Mouse (Mus musculus): ENCODE measurements around the gene Unc13b.

Gene Unc13b

GRCm38 (mm10) chr4:43058753-43059654, at the start of gene Unc13b:
TSS of gene Unc13b (plus strand) at chr4:43058953.
- DNase-seq, result peak; percentile 96

- DNase-seq, result peak; percentile 90
These were observed 48.4 kb upstream of the Unc13b start, which contains the start of gene Fancg for GRCm38 (mm10) chr4:43010161-43011038. TSS of gene Fancg (minus strand) at chr4:43010506.

DNA sequence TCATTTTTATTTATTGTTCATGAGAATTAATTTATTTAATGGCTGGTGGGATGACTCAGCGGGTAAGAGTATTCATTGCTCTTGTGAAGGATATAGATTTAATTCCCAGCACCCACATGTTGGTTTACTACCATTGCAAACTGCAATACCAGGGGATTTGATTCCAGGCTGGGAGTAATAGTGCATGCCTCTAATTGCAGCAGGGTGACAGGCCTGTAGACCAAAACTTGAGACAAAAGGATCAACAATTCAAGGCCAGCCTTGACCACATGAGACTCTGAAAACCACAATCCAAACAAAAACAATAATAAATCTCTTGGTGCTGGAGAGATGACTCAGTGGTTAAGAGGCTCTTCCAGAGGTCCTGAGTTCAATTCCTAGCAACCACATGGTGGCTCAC, 46.7 kb upstream of the Unc13b start:
- no peak for DNase-seq

GRCm38 (mm10) chr4:43018156-43018555, 40.6 kb upstream of the Unc13b start:
- no peak for DNase-seq

- no peak for DNase-seq
These were observed 39.6 kb upstream of the Unc13b start for GRCm38 (mm10) chr4:43019176-43019575.

DNA sequence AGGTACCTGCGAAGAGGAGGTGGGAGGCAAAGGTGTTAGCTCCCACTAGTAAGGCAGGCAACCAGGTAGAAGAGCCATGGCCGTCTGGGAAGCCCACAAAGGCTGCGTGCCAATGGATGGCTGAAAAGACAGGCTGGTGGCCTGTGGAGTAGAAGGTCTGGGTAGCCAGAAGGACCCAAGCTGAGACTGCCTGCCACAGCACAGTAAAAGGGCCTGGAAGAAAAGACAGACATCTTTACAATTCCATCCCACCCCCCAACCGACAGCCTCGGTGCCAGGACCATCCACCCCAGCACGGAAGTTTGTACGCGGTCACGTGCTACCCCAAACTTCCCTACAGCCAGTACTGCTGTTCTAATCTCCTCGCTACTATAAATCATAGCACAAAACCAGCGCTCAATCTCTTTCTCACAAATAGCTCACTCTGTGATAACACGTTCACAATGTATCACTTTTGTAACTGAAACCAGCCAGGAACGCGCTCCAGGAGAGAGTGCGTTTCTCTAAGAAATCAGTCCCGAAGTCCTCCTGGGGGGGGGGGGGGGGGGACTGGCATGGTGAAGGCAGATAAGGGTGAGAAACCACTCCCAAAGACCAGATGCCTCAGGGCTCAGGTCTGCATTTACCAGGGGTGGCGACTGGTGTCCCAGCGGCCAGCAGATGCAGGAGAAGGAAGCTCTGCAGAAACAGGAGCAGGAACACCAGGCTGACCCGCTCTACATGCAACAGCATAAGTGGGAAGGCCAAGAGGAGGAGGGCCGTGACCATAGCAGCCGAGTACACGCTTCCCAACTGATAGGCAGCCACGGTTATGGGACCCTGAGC, 38.9 kb upstream of the Unc13b start:
- no peak for DNase-seq

- no peak for DNase-seq
These were observed 37.9 kb upstream of the Unc13b start for GRCm38 (mm10) chr4:43020876-43021275.

GRCm38 (mm10) chr4:43021341-43021740, 37.4 kb upstream of the Unc13b start:
- DNase-seq, result no peak

GRCm38 (mm10) chr4:43024673-43025072, 34.1 kb upstream of the Unc13b start:
- DNase-seq, result no peak

- DNase-seq, result peak; percentile 97
These were observed 33.4 kb upstream of the Unc13b start, which contains the start of gene Pigo for GRCm38 (mm10) chr4:43025084-43025960. TSS of gene Pigo (minus strand) at chr4:43025819.

- no peak for DNase-seq
These were observed 29.6 kb upstream of the Unc13b start for GRCm38 (mm10) chr4:43029121-43029520.

DNA sequence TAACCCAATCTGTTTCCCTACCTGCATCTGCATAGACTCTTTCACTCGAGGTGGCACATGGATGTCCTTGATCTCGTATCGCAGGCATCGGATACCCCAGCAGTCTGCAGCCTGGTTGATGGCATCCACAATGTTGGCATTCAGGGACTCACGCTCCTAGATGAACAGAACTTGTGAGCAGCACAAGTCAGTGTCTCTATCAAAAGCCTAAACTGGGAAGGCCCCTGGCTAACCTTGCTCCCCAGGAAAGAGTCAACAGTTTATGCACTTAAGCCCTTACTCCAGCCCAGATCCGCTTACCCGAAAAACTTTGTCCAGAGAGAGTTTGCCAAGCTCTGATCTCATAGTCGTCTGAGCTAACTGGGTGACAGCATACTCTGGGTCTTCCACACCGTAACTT, 29.0 kb upstream of the Unc13b start:
- DNase-seq, result no peak

GRCm38 (mm10) chr4:43030352-43030751, 28.4 kb upstream of the Unc13b start:
- DNase-seq, result no peak

- peak; percentile 66 for DNase-seq
These were observed 27.9 kb upstream of the Unc13b start for GRCm38 (mm10) chr4:43030780-43031230.

DNA sequence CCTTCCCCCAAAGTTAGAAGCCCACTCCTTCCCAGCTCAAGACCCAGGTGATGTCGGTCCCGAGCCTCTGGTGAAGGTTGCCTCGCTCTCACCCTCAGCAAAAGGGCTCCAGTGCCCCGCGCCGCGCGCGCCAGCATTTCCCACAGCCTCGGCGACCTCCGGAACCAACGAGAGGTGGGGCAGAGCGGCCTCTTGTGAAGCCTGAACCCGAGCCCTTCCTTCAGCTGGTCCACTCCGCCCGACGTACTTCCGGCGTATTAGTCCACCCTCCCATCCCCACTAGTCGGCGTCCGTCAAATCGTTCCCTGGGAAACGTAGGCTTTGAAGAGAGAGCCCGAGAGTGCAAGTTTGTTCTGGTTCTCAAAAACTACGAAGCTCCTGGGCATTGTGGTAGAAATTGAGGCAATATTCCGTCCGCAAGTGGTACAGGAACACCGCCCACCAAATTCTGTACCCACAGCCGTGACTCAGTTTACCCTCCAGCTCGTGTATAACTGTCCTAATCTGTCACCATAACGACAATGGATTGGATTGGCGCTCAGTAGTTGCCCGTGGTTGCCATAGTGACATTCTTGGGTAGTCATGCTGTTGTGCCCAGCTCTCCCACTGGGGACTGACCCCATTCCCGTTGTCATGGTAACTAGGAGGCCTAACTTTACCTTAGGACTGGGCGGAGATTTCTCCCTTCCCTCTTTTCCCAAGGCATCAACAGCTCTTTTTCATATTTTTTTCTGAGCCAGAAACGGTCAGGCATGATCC, 27.3 kb upstream of the Unc13b start, which contains the start of gene Stoml2:
TSS of gene Stoml2 (minus strand) at position 474 of the 759 bp plus-strand sequence.
- DNase-seq, result peak; percentile 96

DNA sequence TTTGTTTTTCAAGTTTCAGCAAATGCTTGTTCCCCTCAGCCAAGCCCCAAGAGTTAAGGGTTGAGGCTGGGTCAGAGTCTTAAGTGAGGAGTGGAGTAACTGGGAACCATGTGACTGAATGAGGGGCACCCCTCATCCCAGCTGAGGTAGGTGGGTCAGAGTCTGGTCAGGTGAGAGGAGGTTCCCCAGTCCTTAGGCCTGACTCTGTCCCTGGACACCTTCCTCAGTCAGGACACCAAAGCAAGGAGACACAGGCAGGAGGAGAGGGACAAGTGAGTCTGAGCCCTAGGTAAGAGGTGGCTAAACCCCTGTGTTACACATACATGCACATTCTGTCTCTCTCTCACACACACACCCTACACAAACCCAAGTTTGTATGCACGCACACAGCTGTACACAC, 26.3 kb upstream of the Unc13b start:
- DNase-seq, result no peak

GRCm38 (mm10) chr4:43033481-43033880, 25.3 kb upstream of the Unc13b start:
- DNase-seq, result no peak

DNA sequence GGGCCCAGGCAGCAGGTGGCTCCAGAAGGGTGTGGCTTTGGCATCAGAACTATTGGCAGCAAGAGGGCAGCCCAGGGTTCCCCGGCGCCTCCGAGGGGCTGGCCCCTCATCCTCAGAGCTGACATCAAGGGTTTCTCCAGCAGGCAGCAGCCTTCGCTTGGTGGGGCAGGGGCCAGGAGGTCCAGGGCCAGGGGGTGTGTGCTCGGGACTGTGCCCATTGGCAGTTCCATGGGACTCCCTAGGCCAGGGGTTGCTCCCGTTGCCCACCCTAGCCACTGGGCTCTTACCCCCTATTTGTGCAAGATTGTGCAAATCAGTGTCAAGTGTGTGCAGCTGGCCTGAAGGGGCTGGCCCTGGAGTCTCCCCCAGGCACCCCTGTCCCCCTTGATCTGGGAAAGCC, 22.9 kb upstream of the Unc13b start:
- no peak for DNase-seq

- no peak for DNase-seq
These were observed 22.4 kb upstream of the Unc13b start for GRCm38 (mm10) chr4:43036356-43036755.

DNA sequence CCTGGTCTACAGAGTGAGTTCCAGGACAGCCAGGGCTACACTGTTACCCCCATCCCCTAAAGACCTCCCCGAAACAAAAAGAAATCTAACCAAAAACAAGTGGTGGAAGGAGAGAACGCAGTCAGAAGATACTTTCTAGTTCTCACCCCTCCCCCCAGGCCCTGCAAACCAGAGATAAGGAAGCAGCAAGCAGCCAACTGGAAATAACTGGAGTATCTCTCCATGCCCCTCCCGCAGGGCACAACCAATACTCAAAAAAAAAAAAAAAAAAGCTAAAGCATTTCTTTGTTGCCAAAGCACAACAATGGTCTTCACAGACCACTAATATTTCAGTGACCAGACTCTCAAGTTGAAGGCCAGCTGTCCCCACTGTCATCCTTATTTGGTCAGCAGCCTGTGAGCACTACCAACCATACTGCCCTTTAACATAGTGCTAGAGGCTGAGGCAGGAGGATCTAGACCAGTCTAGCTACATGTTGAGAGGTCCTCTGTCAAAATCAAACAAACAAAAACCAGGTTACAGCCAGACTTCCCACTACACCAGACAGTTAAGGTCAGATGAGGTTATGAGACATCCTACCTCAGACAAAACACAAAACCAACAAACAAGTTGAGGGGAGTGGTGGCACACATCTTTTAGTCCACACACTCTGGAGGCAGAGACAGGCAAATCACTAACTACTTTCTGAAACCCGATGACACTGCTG, 20.7 kb upstream of the Unc13b start:
- no peak for DNase-seq

Data from kidney, postnatal 10 days (tissue).